Mouse (Mus musculus) CH12.LX (cell line): ENCODE measurements around the gene Dpysl5. TPM values are rescaled to one million over a fixed set of nuclear protein-coding genes. Genes with fewer than 3 reads are reported as not detected.

ENCODE experiments used
- DNase-seq: peaks from one replicate; pipeline ENCODE4 v3.0.0-alpha.2; 2013; ENCODE audit errors: extremely low read depth
- H3K27ac ChIP-seq: 2 replicates; pipeline ENCODE4 v1.5.1; 2012; ENCODE audit warnings: low read depth, mild to moderate bottlenecking, control low read depth, moderate library complexity; ENCODE audit not compliant: insufficient read depth
- H3K27me3 ChIP-seq: replicated peaks from 2 replicates; pipeline ENCODE3; 2012; ENCODE audit warnings: inconsistent platforms
- H3K36me3 ChIP-seq, 2 experiments: replicated peaks in 1 of 2; 2 replicates each; pipeline versions ENCODE3 to v1.6.1; 2012; ENCODE audit warnings: inconsistent platforms in 1 of 2, low read length in 1 of 2, mild to moderate bottlenecking in 1 of 2, mixed read lengths in 1 of 2, moderate library complexity in 1 of 2; ENCODE audit not compliant: control insufficient read depth in 1 of 2, insufficient read depth in 1 of 2
- H3K4me1 ChIP-seq, 2 experiments: 2 replicates each; pipeline ENCODE4 v1.6.1; 2012; ENCODE audit warnings: inconsistent platforms in 1 of 2, moderate library complexity in 1 of 2; ENCODE audit not compliant: insufficient read depth in 2 of 2, control insufficient read depth in 1 of 2
- H3K4me2 ChIP-seq: 2 replicates; pipeline ENCODE4 v1.6.1; 2012; ENCODE audit warnings: low read depth, mild to moderate bottlenecking, control low read depth; ENCODE audit not compliant: poor library complexity, insufficient read depth, severe bottlenecking
- H3K4me3 ChIP-seq, 3 experiments: fragments of 150-350 bp in 1 of 3; sonication (generic) in 1 of 3; replicated peaks in 1 of 3; 2 replicates each; pipeline versions ENCODE3 to v1.5.1; 2011 to 2012; ENCODE audit warnings: low read depth in 2 of 3, low read length in 2 of 3, mild to moderate bottlenecking in 2 of 3, moderate library complexity in 2 of 3, control low read depth in 1 of 3, improper control_type of control experiment in 1 of 3, inconsistent platforms in 1 of 3, mixed read lengths in 1 of 3; ENCODE audit not compliant: poor library complexity in 1 of 3
- H3K79me2 ChIP-seq: replicated peaks from 2 replicates; pipeline ENCODE4 v1.6.1; 2012; ENCODE audit warnings: mild to moderate bottlenecking, moderate library complexity; ENCODE audit not compliant: control insufficient read depth, poor library complexity, insufficient read depth, severe bottlenecking; ENCODE audit errors: extremely low read depth
- H3K9ac ChIP-seq: 2 replicates; pipeline ENCODE4 v1.6.1; 2012; ENCODE audit warnings: low read depth, mild to moderate bottlenecking, control low read depth, moderate library complexity; ENCODE audit not compliant: insufficient read depth
- H3K9me3 ChIP-seq: replicated peaks from 2 replicates; pipeline ENCODE3; 2012; ENCODE audit warnings: low read length, inconsistent platforms, mixed read lengths
- BHLHE40 ChIP-seq: IDR thresholded peaks from 2 replicates; pipeline ENCODE4 v1.6.1; 2011; ENCODE audit warnings: mild to moderate bottlenecking, low read depth, low read length, improper control_type of control experiment
- CHD2 ChIP-seq: IDR thresholded peaks from 2 replicates; pipeline ENCODE4 v1.6.1; 2011; ENCODE audit warnings: low read length, improper control_type of control experiment
- E2F4 ChIP-seq: IDR thresholded peaks from 2 replicates; pipeline ENCODE4 v1.6.1; 2011; ENCODE audit warnings: low read depth, low read length, improper control_type of control experiment; ENCODE audit not compliant: insufficient replicate concordance
- EP300 ChIP-seq: IDR thresholded peaks from 2 replicates; pipeline ENCODE4 v1.6.1; 2011; ENCODE audit warnings: low read length, improper control_type of control experiment
- ETS1 ChIP-seq: conservative IDR thresholded peaks from 2 replicates; pipeline ENCODE4 v1.6.1; 2012; ENCODE audit warnings: low read depth, mild to moderate bottlenecking, inconsistent platforms, low read length, improper control_type of control experiment, moderate library complexity
- GABPA ChIP-seq: IDR thresholded peaks from 2 replicates; pipeline ENCODE4 v1.6.1; 2012; ENCODE audit warnings: low read depth, low read length, improper control_type of control experiment, inconsistent platforms; ENCODE audit not compliant: insufficient replicate concordance
- KAT2A ChIP-seq: IDR thresholded peaks from 2 replicates; pipeline ENCODE4 v1.6.1; 2012; ENCODE audit warnings: low read length, improper control_type of control experiment, inconsistent platforms; ENCODE audit not compliant: insufficient replicate concordance
- MAFK ChIP-seq: IDR thresholded peaks from 2 replicates; pipeline ENCODE4 v1.6.1; 2011; ENCODE audit warnings: low read length, improper control_type of control experiment; ENCODE audit not compliant: insufficient replicate concordance
- MAZ ChIP-seq: IDR thresholded peaks from 2 replicates; pipeline ENCODE4 v1.6.1; 2012; ENCODE audit warnings: low read depth, mild to moderate bottlenecking, inconsistent platforms, low read length, improper control_type of control experiment, moderate library complexity
- MYC ChIP-seq: IDR thresholded peaks from 2 replicates; pipeline ENCODE4 v1.6.1; 2011; ENCODE audit warnings: low read depth, mild to moderate bottlenecking, improper control_type of control experiment, low read length
- POLR2A ChIP-seq: IDR thresholded peaks from 2 replicates; pipeline ENCODE4 v1.6.1; 2011; ENCODE audit warnings: low read depth, mild to moderate bottlenecking, improper control_type of control experiment, low read length
- POLR2AphosphoS2 ChIP-seq: IDR thresholded peaks from 2 replicates; pipeline ENCODE4 v1.6.1; 2011; ENCODE audit warnings: low read depth, low read length, improper control_type of control experiment
- RAD21 ChIP-seq: IDR thresholded peaks from 2 replicates; pipeline ENCODE4 v1.6.1; 2011; ENCODE audit warnings: low read depth, mild to moderate bottlenecking, low read length, improper control_type of control experiment, moderate library complexity
- RCOR1 ChIP-seq: conservative IDR thresholded peaks from 2 replicates; pipeline ENCODE4 v1.6.1; 2012; ENCODE audit warnings: low read depth, mild to moderate bottlenecking, inconsistent platforms, low read length, improper control_type of control experiment
- UBTF ChIP-seq: IDR thresholded peaks from 2 replicates; pipeline ENCODE4 v1.6.1; 2012; ENCODE audit warnings: low read depth, mild to moderate bottlenecking, inconsistent platforms, low read length, improper control_type of control experiment, moderate library complexity
- USF2 ChIP-seq: conservative IDR thresholded peaks from 2 replicates; pipeline ENCODE4 v1.6.1; 2011; ENCODE audit warnings: low read depth, low read length, improper control_type of control experiment
- ZC3H11A ChIP-seq: IDR thresholded peaks from 2 replicates; pipeline ENCODE4 v1.6.1; 2012; ENCODE audit warnings: low read depth, mild to moderate bottlenecking, inconsistent platforms, low read length, improper control_type of control experiment
- ZNF384 ChIP-seq: IDR thresholded peaks from 2 replicates; pipeline ENCODE4 v1.6.1; 2012; ENCODE audit warnings: low read depth, low read length, improper control_type of control experiment, inconsistent platforms
- dilution Hi-C: fragments of 300-500 bp; cut with MboI; formaldehyde crosslinking; loops from 2 replicates; pipeline ENCODE4 v1.14.3; 2020; ENCODE audit warnings: low sequenced_read_pairs; ENCODE audit not compliant: extremely low pct_unique_long_range_greater_than_20kb, extremely low pct_ligation_motif_present
- in situ Hi-C: fragments of 300-500 bp; cut with MboI; formaldehyde crosslinking; loops from 3 replicates; pipeline ENCODE4 v1.14.3; 2019; ENCODE audit warnings: low sequenced_read_pairs, low pct_ligation_motif_present, low pct_unique_long_range_greater_than_20kb, mixed read lengths
- polyA plus RNA-seq: library from polyadenylated mRNA; unstranded; fragments of >175 nt; gene quantifications from 2 replicates; pipeline ENCODE4 v1.2.1, GENCODE M21; 2012; ENCODE audit warnings: low read depth; ENCODE audit not compliant: insufficient read length
- total RNA-seq, 2 experiments: library from RNA; depleted of rRNA; stranded (reverse); fragments of 300-350 nt in 1 of 2; fragments of >200 nt in 1 of 2; gene quantifications; 2 replicates each; pipeline ENCODE4 v1.2.3; 2012 to 2014

The Dpysl5 gene
- total and polyA plus RNA-seq, 3 experiments = 0.21 TPM; not detected in 2

DNA sequence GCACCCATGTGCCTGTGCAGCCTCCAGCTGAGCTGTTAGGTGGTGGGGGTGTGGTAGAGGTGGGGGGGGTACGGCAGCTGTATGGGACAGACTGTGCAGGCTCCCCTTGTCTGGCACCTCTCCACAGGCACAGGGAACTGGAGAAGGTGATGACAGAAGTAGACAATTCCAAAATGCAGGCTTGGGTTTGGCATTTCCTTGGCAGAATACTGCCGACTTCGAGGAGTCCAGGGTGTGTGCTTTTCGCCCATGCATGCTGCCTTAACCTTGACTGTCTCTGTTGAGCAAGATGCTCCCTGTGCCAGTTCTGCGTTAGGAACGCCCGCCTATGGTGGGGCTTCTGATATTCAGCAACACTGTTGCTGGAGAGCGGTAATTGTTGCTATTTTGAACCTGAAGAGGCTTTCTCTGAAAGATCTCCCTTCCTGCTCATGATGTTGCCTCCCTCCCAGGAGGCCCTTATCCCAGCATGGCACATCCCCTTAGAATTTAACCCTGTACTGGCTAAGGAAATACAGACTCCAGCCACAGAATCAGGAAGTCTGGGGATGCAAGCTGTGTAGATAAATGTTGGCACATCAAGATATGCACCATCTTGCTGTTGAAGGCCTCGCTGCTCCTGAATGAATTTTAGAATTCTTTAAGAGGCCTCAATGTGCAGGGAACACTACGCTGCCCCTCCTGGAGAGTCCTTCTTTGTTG lies 26.9 kb downstream of the Dpysl5 start:
- TF ChIP-seq KAT2A (no peak), ETS1 (no peak), RAD21 (no peak), EP300 (no peak), BHLHE40 (no peak), UBTF (no peak), MYC (no peak), ZNF384 (no peak), POLR2A (no peak), USF2 (no peak), E2F4 (no peak)
- no peak overlapping the region for H3K4me2 ChIP-seq
- H3K27me3 ChIP-seq = peaks cover 77% of the 10 kb centered on the region
- H3K9me3 ChIP-seq = no peaks in the 10 kb centered on the region
- dilution Hi-C loops = no loop called here
- no peak overlapping the region for H3K4me3 ChIP-seq
- H3K79me2 ChIP-seq = no peaks in the 10 kb centered on the region
- peaks cover under 1 to 19% of the 10 kb centered on the region in 2 experiments; a peak in 2 of 4 replicates for H3K4me1 ChIP-seq
- H3K36me3 ChIP-seq = no peaks in the 10 kb centered on the region
- DNase-seq = no peak
- in situ Hi-C loops = no loop called here
- no peak overlapping the region for H3K27ac ChIP-seq
- H3K9ac ChIP-seq = no peak overlapping the region

DNA sequence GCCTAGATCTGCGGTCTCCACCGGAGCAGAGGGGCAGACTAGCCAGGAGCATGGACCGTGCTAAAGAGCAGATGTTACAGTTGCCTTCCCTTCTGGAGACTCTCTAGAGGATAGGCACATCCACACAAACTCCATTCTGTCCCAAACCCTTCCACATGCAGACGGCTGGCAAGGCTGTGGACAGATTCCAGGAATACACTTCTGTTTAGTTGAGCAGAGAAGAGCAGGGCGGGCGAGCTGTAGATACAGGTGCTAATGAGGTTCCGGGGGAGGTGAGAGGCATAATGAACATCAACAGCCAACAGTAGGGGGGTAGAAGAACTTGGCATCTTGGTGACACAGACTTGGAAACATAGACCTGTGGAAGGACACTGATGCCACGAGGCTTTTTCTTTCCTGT lies 28.2 kb downstream of the Dpysl5 start:
- DNase-seq = no peak
- TF ChIP-seq RAD21 (no peak), KAT2A (no peak), MAFK (no peak), POLR2A (no peak), CHD2 (no peak), ZC3H11A (no peak), GABPA (no peak), POLR2AphosphoS2 (no peak), MAZ (no peak), MYC (no peak), ZNF384 (no peak), RCOR1 (no peak)
- dilution Hi-C loops (no loop called here), in situ Hi-C loops (no loop called here)
- Histone ChIP-seq H3K4me2 (no peak overlapping the region), H3K79me2 (no peaks in the 10 kb centered on the region), H3K9ac (no peak overlapping the region), H3K9me3 (no peaks in the 10 kb centered on the region), H3K36me3 (no peaks in the 10 kb centered on the region), H3K4me3 (no peak overlapping the region), H3K27me3 (peaks cover 72% of the 10 kb centered on the region), H3K4me1 (peaks cover 3 to 19% of the 10 kb centered on the region in 2 experiments; a peak in 3 of 4 replicates), H3K27ac (no peak overlapping the region)
